Mouse (Mus musculus): ENCODE data around the gene Arcn1.

DNA sequence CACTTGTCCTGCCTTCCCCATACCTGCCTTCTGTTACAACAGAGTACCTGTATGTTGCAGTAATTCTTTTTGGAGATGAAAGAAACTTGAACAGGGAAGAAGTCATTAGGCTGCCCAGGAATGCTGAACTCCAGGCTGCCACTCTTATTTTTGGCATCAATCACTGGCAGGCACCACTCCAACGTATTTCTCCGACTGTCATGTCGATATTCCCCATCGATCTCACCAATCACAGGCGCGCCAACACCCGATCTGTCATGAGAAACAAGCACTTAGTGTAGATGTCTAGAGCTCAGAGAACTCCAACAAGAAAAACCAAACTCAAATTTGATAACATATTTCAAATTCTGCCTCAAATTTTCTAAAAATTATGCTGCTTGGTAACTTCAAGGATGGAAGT is 22.3 kb downstream of the Arcn1 start:
- TF ChIP-seq POLR2A (IDR thresholded peaks at IDR 0.05; ENCODE audit: borderline replicate concordance, extremely low read depth, insufficient read depth, insufficient read length, poor library complexity, severe bottlenecking): no peak
- TF ChIP-seq CTCF (IDR thresholded peaks at IDR 0.05; ENCODE audit: borderline replicate concordance, extremely low read depth, insufficient read depth, insufficient read length): no peak

Data from brain, embryonic 14.5 days (tissue).